9 mouse cellular contexts compared by ENCODE assay signal in the genomic region with DNA sequence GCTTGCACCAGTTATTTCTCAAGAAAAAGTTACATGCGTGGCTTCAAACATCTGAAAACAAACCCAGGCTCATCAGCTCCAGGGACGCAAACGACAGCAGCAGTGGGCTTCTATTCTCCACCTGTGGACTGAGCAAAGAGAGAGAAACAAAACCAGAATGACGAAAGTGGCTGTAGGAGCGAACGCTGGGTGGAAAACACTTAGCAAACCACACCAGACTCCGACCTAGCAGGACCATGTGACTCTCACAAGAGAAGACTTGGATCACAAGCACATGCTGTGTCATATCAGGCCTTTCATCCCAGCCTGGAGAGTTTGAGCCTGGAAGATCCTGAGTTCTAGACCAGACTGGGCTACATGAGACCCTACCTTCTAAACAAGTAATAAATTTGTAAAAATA. TPM values are rescaled to one million over a fixed set of nuclear protein-coding genes. Genes with fewer than 3 reads are reported as not detected.
DNase-seq lines count a peak whose midpoint lies in the region; ATAC-seq lines count a peak whose summit lies in the region.
"Had no signal": no experiment of that assay in that cellular context is flagged by ENCODE, and none has a peak within 500 bp of the region (broad histone marks: within the 10 kb centered on the region; RNA-seq: fewer than 3 reads in every experiment).

No protein-coding gene starts in this region.

- no peak overlapping the region for H3K4me3 ChIP-seq in hindbrain, embryonic 15.5 days
- no peak overlapping the region for H3K4me3 ChIP-seq in hindbrain, embryonic 16.5 days (ENCODE audit: low read length)
- H3K4me3 ChIP-seq in intestine, embryonic 16.5 days (ENCODE audit: low read length), result no peak overlapping the region
- H3K4me3 ChIP-seq: limb, embryonic 13.5 days had no signal

- H3K9ac ChIP-seq in hindbrain, embryonic 15.5 days, result no peak overlapping the region
- H3K9ac ChIP-seq in hindbrain, embryonic 16.5 days (ENCODE audit: low read depth, low read length), result no peak overlapping the region
- no peak overlapping the region for H3K9ac ChIP-seq in intestine, embryonic 16.5 days (ENCODE audit: low read depth, low read length)
- H3K9ac ChIP-seq: limb, embryonic 13.5 days had no signal

- H3K4me1 ChIP-seq in hindbrain, embryonic 15.5 days (replicated peaks), result peaks cover 17% of the 10 kb centered on the region; the same call in 1 of the 2 replicates
- H3K4me1 ChIP-seq in hindbrain, embryonic 16.5 days (ENCODE audit: control insufficient read depth, insufficient read depth, low read depth, low read length), result peaks cover 9% of the 10 kb centered on the region; the same call in 1 of the 2 replicates
- peaks cover 37% of the 10 kb centered on the region for H3K4me1 ChIP-seq in intestine, embryonic 16.5 days (ENCODE audit: control insufficient read depth, insufficient read depth, low read length)

- ATAC-seq in hindbrain, embryonic 15.5 days (ENCODE audit: low FRiP score, low read depth), result no peak
- ATAC-seq in hindbrain, embryonic 16.5 days, result no peak
- no peak for ATAC-seq in intestine, embryonic 16.5 days

- H3K9me3 ChIP-seq in hindbrain, embryonic 15.5 days, result no peaks in the 10 kb centered on the region
- no peaks in the 10 kb centered on the region for H3K9me3 ChIP-seq in hindbrain, embryonic 16.5 days (ENCODE audit: control insufficient read depth, low read length)
- no peaks in the 10 kb centered on the region for H3K9me3 ChIP-seq in intestine, embryonic 16.5 days (ENCODE audit: control insufficient read depth, low read length)
- H3K9me3 ChIP-seq: limb, embryonic 13.5 days had no signal

- H3K4me2 ChIP-seq in hindbrain, embryonic 15.5 days, result no peak overlapping the region
- no peak overlapping the region for H3K4me2 ChIP-seq in hindbrain, embryonic 16.5 days (ENCODE audit: low read length)
- H3K4me2 ChIP-seq in intestine, embryonic 16.5 days (ENCODE audit: low read depth, low read length), result no peak overlapping the region
- H3K4me2 ChIP-seq: limb, embryonic 13.5 days had no signal

- H3K27me3 ChIP-seq in hindbrain, embryonic 15.5 days, result no peaks in the 10 kb centered on the region
- H3K27me3 ChIP-seq in hindbrain, embryonic 16.5 days (replicated peaks; ENCODE audit: control insufficient read depth, insufficient read depth, low read length), result no peaks in the 10 kb centered on the region
- no peaks in the 10 kb centered on the region for H3K27me3 ChIP-seq in intestine, embryonic 16.5 days (replicated peaks; ENCODE audit: control insufficient read depth, insufficient read depth, low read length)
- H3K27me3 ChIP-seq: limb, embryonic 13.5 days had no signal

- 0 out of 2 replicates have a peak overlapping the region, but pooled peaks have one; percentile 70 for H3K27ac ChIP-seq in hindbrain, embryonic 15.5 days (replicated peaks)
- no peak overlapping the region for H3K27ac ChIP-seq in hindbrain, embryonic 16.5 days (ENCODE audit: low read depth, low read length)
- H3K27ac ChIP-seq in intestine, embryonic 16.5 days (ENCODE audit: low read length), result peak overlapping the region; percentile 93; the same call in 1 of the 2 replicates

- H3K36me3 ChIP-seq in hindbrain, embryonic 15.5 days, result no peaks in the 10 kb centered on the region
- no peaks in the 10 kb centered on the region for H3K36me3 ChIP-seq in hindbrain, embryonic 16.5 days (ENCODE audit: control insufficient read depth, insufficient read depth, low read length)
- H3K36me3 ChIP-seq in intestine, embryonic 16.5 days (ENCODE audit: control insufficient read depth, insufficient read depth, low read length), result no peaks in the 10 kb centered on the region
- H3K36me3 ChIP-seq: limb, embryonic 13.5 days had no signal

- DNase-seq in thymus, postnatal 14 days, result peak; percentile 36
- no peak for DNase-seq in thymus, adult 18-20 months
- DNase-seq in left cerebral cortex, adult 18-20 months (ENCODE audit: low spot score in 2 of 2), result no peak
- no peak for DNase-seq in left cerebral cortex, postnatal 10 days (ENCODE audit: extremely low spot score in 1 of 2, low spot score in 2 of 2)
- DNase-seq: gastrocnemius, postnatal 25 days had no signal

- intact Hi-C loops in left cerebral cortex, postnatal 10 days (cut with DNase I), result no loop called here

- 83% methylated on average over 7 of the region's 7 CpGs for WGBS in hindbrain, embryonic 15.5 days
- WGBS in hindbrain, embryonic 16.5 days, result 87% methylated on average over 7 of the region's 7 CpGs
- WGBS in intestine, embryonic 16.5 days, result 81% methylated on average over 7 of the region's 7 CpGs

RNA-seq across cellular contexts. Expression of gene Chd2, which starts 41.8 kb away (rescaled TPM):
- polyA plus RNA-seq in hindbrain, embryonic 15.5 days (2015; fragmentation: Nextera tagmentation; extraction: Ambion mirVana), result 34.9 and 37.2 TPM in 2 replicates
- 34.0 and 35.3 TPM in 2 replicates for polyA plus RNA-seq in hindbrain, embryonic 16.5 days (2015; fragmentation: Nextera tagmentation; extraction: Ambion mirVana)
- polyA plus RNA-seq in intestine, embryonic 16.5 days (2015; fragmentation: Nextera tagmentation; extraction: Ambion mirVana), result 40.1 and 41.1 TPM in 2 replicates
- 10 to 100 TPM; 50.2 to 57.2 TPM for total RNA-seq in left cerebral cortex, adult 18-20 months (2021)
- 10 to 100 TPM; 42.9 to 52.4 TPM for total RNA-seq in left cerebral cortex, postnatal 10 days (2021)
